Mouse (Mus musculus) liver, embryonic 14.5 days (tissue): ENCODE data around the gene Usp3. TPM values are rescaled to one million over a fixed set of nuclear protein-coding genes. Genes with fewer than 3 reads are reported as not detected.

Experiments
- ATAC-seq: fragments of 200-750 bp; cut with Nextera tagmentation; 2 replicates; pipeline ENCODE4 v1.8.0; 2017; ENCODE audit warnings: moderate number of reproducible peaks, mild to moderate bottlenecking, moderate library complexity; ENCODE audit not compliant: insufficient read depth
- DNase-seq, 3 experiments: peaks; one replicate each; pipeline ENCODE4 v3.0.0-alpha.2; 2012 to 2013; ENCODE audit warnings: low read depth in 3 of 3, low spot score in 3 of 3
- H3K27ac ChIP-seq: fragments of 300-500 bp; sonication (generic); 2 replicates; pipeline ENCODE4 v1.5.1; 2014; ENCODE audit warnings: moderate library complexity, mild to moderate bottlenecking, control low read depth, inconsistent platforms
- H3K27me3 ChIP-seq: fragments of 300-500 bp; sonication (generic); 2 replicates; pipeline ENCODE4 v1.6.1; 2014; ENCODE audit warnings: mild to moderate bottlenecking, low read length, moderate library complexity; ENCODE audit not compliant: control insufficient read depth, insufficient read depth
- H3K36me3 ChIP-seq: fragments of 300-500 bp; sonication (generic); replicated peaks from 2 replicates; pipeline ENCODE4 v1.6.1; 2014; ENCODE audit warnings: low read depth; ENCODE audit not compliant: control insufficient read depth, insufficient read depth
- H3K4me1 ChIP-seq, 2 experiments: fragments of 200-500 bp in 1 of 2; fragments of 300-500 bp in 1 of 2; sonication (generic) in 1 of 2; replicated peaks; 2 replicates each; pipeline ENCODE4 v1.6.1; 2012 to 2014; ENCODE audit warnings: antibody characterized with exemption in 1 of 2, inconsistent platforms in 1 of 2, low read length in 1 of 2; ENCODE audit not compliant: control insufficient read depth in 2 of 2, insufficient read depth in 2 of 2
- H3K4me2 ChIP-seq: fragments of 300-500 bp; sonication (generic); 2 replicates; pipeline ENCODE4 v1.6.1; 2014; ENCODE audit warnings: low read depth, mild to moderate bottlenecking, control low read depth, moderate library complexity
- H3K4me3 ChIP-seq, 2 experiments: fragments of 200-500 bp in 1 of 2; fragments of 300-500 bp in 1 of 2; sonication (generic) in 1 of 2; 2 replicates each; pipeline ENCODE4 v1.5.1; 2012 to 2014; ENCODE audit warnings: low read depth in 2 of 2, low read length in 2 of 2, mild to moderate bottlenecking in 2 of 2, control low read depth in 1 of 2, inconsistent platforms in 1 of 2, moderate library complexity in 1 of 2; ENCODE audit not compliant: insufficient read depth in 1 of 2
- H3K9ac ChIP-seq: fragments of 300-500 bp; sonication (generic); replicated peaks from 2 replicates; pipeline ENCODE4 v1.6.1; 2014; ENCODE audit warnings: mild to moderate bottlenecking, control low read depth, moderate library complexity
- H3K9me3 ChIP-seq: fragments of 300-500 bp; sonication (generic); 2 replicates; pipeline ENCODE4 v1.6.1; 2016; ENCODE audit warnings: low read length, mixed read lengths; ENCODE audit not compliant: control insufficient read depth
- CTCF ChIP-seq: IDR thresholded peaks from 2 replicates; pipeline ENCODE4 v1.5.1; 2016; ENCODE audit warnings: antibody characterized with exemption, low read depth, control low read depth
- EP300 ChIP-seq: IDR thresholded peaks from 2 replicates; pipeline ENCODE4 v1.6.1; 2016; ENCODE audit warnings: antibody characterized with exemption, low read depth
- WGBS: fragments of 180-500 bp; shearing (Covaris S2); extraction: QIAGEN DNeasy Blood & Tissue Kit; methylation state at CpG from one replicate; pipeline ENCODE4 v1.1.7; 2014; ENCODE audit not compliant: insufficient replicate concordance; 5-methylcytosine and 5-hydroxymethylcytosine counted together
- polyA plus RNA-seq, 2 experiments: library from polyadenylated mRNA; depleted of rRNA in 1 of 2; stranded (reverse) in 1 of 2; unstranded in 1 of 2; fragments of >200 nt; fragmentation: Nextera tagmentation in 1 of 2; extraction: Ambion mirVana in 1 of 2; gene quantifications; 2 replicates each; pipeline versions ENCODE4 v1.2.1 to v1.2.3; 2012 to 2014

Gene Usp3
- polyA plus RNA-seq, 2 experiments = 6.7 to 14.8 TPM

DNA sequence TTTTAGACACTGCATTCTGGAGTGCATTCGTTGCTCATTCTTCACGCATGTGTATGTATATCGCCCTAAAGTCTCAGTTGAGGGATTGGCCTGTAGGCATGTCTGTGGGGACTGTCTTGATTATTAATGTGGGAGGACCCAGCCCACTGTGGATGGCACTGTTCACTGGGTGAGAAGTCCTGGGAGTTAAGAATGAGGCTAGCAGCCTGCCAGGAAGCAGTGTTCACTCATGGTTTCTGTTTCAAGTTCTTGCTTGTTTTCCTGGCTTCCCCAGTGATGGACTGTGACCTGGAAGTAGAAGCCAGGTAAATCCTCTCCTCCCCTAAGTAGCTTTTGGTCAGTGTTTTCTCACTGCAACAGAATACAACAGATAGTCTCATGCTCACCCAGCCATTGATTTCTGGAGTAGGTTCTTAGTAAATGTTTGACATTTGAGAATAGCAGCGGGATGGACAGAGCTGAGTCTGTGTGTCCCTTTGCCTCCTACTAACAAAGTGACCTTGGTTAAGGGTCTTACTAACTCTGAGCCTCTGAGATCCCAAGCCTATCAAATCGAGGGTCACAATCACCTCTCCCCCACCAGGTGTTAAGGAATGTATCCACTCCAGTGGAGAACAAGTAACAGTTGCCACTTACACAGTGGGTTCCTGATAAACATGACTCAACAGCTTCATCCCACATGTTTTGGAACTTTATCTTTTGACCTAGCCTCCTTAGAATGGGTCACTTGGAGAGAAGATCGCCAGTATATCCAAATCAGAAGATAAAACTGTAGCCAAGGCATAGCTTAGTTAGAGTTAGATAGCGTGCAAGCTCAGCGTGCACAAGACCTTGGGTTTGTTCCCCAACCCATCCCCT is 11.6 kb upstream of the Usp3 start:
- Histone ChIP-seq H3K36me3 (no peaks in the 10 kb centered on the region), H3K27me3 (no peaks in the 10 kb centered on the region), H3K27ac (no peak overlapping the region), H3K4me1 (peaks cover 3 to 29% of the 10 kb centered on the region in 2 experiments; a peak in 3 of 4 replicates), H3K4me2 (no peak overlapping the region), H3K9ac (no peak overlapping the region), H3K4me3 (no peak overlapping the region), H3K9me3 (no peaks in the 10 kb centered on the region)
- no peak for TF ChIP-seq EP300
- no peak for TF ChIP-seq CTCF
- WGBS = 52% methylated on average over 8 of the region's 8 CpGs
- ATAC-seq (no peak), DNase-seq (no peak)

DNA sequence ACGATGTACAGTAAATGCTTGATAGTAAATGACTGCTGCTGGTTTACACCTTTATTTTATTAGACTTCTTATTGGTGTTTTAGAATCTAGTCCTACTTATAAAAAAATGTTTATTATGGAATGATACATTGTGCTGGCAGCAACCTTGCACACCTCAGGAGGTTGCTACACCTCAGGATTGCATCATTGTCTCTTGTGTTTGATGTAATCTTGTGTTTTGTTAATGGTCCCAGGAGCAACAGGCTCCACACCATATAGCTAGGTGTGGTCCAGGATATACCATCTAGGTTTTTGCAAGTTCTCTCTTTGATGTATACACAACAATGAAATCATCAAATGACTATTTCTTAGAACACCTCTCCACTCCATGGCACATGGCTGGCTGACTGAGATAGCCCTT is 11.0 kb upstream of the Usp3 start:
- Histone ChIP-seq H3K4me1 (peaks cover 3 to 30% of the 10 kb centered on the region in 2 experiments; a peak in 3 of 4 replicates), H3K27me3 (no peaks in the 10 kb centered on the region), H3K36me3 (no peaks in the 10 kb centered on the region), H3K27ac (no peak overlapping the region), H3K4me3 (no peak overlapping the region), H3K9ac (no peak overlapping the region), H3K4me2 (no peak overlapping the region), H3K9me3 (no peaks in the 10 kb centered on the region)
- 63% methylated on average over 1 of the region's 1 CpGs for WGBS
- DNase-seq (no peak), ATAC-seq (no peak)
- TF ChIP-seq EP300 = no peak
- no peak for TF ChIP-seq CTCF

DNA sequence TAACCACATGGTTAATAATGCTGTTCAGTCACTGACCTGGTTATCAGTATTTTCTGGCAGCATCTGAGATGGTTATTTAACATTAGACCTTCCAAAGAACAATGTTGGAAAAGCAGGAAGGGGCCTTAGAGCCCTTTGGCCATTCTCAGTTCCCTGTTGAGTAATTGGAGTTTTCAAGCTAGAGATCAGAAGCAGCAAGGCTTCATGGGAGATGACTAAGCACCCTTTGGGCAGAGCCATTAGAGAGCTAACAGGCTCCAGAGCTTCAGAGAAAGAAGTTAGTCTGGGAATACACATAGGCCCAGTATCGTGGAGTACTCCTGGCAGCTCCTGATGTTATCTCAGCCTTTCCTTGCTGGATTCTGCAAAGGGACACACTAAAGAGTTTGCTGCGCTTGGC is 8.1 kb upstream of the Usp3 start:
- no peaks in the 10 kb centered on the region for H3K27me3 ChIP-seq
- H3K4me2 ChIP-seq = no peak overlapping the region
- no peak overlapping the region for H3K4me3 ChIP-seq
- ATAC-seq (no peak), DNase-seq (no peak)
- no peak overlapping the region for H3K27ac ChIP-seq
- no peak overlapping the region for H3K9ac ChIP-seq
- no peaks in the 10 kb centered on the region for H3K9me3 ChIP-seq
- H3K36me3 ChIP-seq = no peaks in the 10 kb centered on the region
- peaks cover 3 to 31% of the 10 kb centered on the region in 2 experiments; a peak in 3 of 4 replicates for H3K4me1 ChIP-seq
- TF ChIP-seq EP300 (no peak), CTCF (no peak)
- 51% methylated on average over 2 of the region's 2 CpGs for WGBS

DNA sequence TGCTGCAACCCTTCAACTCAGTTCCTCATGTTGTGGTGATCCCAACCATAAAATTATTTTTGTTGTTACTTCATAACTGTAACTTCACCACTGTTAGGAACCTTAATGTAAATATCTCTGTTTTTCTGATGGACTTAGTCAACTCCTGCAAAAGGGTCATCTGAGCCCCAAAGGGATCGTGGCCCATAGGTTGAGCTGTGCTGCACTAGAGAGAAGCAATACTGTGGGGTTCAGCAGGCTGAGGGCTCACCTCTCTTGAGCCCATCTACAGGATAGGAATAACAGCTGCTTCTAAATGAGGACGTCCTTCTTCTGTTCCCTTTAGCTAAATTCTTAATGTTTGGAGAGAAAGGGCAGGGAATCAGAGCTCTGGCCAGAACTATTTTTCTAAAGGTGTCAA is 7.6 kb upstream of the Usp3 start:
- no peak overlapping the region for H3K27ac ChIP-seq
- H3K4me1 ChIP-seq = peaks cover 3 to 26% of the 10 kb centered on the region in 2 experiments; a peak in 3 of 4 replicates
- no peaks in the 10 kb centered on the region for H3K36me3 ChIP-seq
- DNase-seq (no peak), ATAC-seq (no peak)
- no peak overlapping the region for H3K4me2 ChIP-seq
- H3K4me3 ChIP-seq = no peak overlapping the region
- H3K9ac ChIP-seq = no peak overlapping the region
- no peaks in the 10 kb centered on the region for H3K9me3 ChIP-seq
- no peaks in the 10 kb centered on the region for H3K27me3 ChIP-seq
- no peak for TF ChIP-seq EP300
- no peak for TF ChIP-seq CTCF
- 46% methylated on average over 2 of the region's 2 CpGs for WGBS

DNA sequence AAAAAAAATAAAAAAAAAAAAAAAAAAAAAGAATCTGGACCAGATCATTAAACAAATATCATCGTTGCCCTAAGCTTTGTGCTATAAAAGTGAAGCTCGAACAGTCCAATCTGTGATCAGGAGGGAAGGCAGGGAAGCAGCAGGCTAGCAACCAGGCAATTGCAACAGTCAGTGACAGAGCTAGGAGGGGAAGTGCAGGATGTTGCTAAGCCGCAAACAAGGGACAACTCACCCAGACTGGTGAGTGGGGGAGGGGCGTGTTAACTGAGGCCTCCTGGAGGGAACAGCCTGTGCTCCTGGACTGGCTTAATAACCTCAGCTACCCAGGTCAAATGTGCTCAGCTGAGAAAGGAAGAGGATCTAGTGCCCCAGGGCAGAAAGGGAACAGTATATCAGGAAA is 6.6 kb upstream of the Usp3 start:
- no peaks in the 10 kb centered on the region for H3K27me3 ChIP-seq
- no peak for TF ChIP-seq CTCF
- no peak for TF ChIP-seq EP300
- H3K27ac ChIP-seq = no peak overlapping the region; the same call in 1 of the 2 replicates
- H3K4me2 ChIP-seq = no peak overlapping the region
- H3K4me3 ChIP-seq = no peak overlapping the region
- H3K4me1 ChIP-seq = peaks cover 3 to 19% of the 10 kb centered on the region in 2 experiments; a peak in 3 of 4 replicates
- WGBS = 4% methylated on average over 4 of the region's 4 CpGs
- ATAC-seq = peak; percentile 37; the same call in 1 of the 2 replicates
- H3K9ac ChIP-seq = no peak overlapping the region
- H3K36me3 ChIP-seq = no peaks in the 10 kb centered on the region
- no peaks in the 10 kb centered on the region for H3K9me3 ChIP-seq
- peak in 2 of 3 experiments; percentile 43 to 61 for DNase-seq
